Mouse (Mus musculus) kidney, adult 2 months (tissue): ENCODE data around the gene Gm8909.

Experiments
- CTCF ChIP-seq: fragments of 200-500 bp; conservative IDR thresholded peaks from 2 replicates; pipeline ENCODE4 v1.5.1; 2011; ENCODE audit warnings: low read depth, mild to moderate bottlenecking, control low read depth, low read length, moderate library complexity, mixed read lengths; ENCODE audit not compliant: insufficient read depth, insufficient read length
- POLR2A ChIP-seq: fragments of 200-500 bp; IDR thresholded peaks from one replicate; pipeline ENCODE4 v1.6.1; 2011; ENCODE audit warnings: low read depth, low read length, control low read depth

GRCm38 (mm10) chr17:36189491-36190168 is 21.3 kb upstream of the Gm8909 start:
- TF ChIP-seq CTCF (no peak), POLR2A (no peak)
